Mouse (Mus musculus) spleen, postnatal 0 days (tissue): ENCODE measurements around the gene Spaca1. TPM values are rescaled to one million over a fixed set of nuclear protein-coding genes. Genes with fewer than 3 reads are reported as not detected.

ENCODE experiments used
- polyA plus RNA-seq: library from polyadenylated mRNA; unstranded; fragments of >200 nt; fragmentation: Nextera tagmentation; extraction: Ambion mirVana; gene quantifications from 2 replicates; pipeline ENCODE4 v1.2.1, GENCODE M21; 2015

The Spaca1 gene
- 0.42 and 0.59 TPM in 2 replicates for polyA plus RNA-seq

GRCm38 (mm10) chr4:34049571-34050255 lies at the start of gene Spaca1:
Gene Spaca1 (minus strand): TSS chr4:34050191.

Other genes with a start within 250 kb of the Spaca1 start
- gene Cnr1, start 125.6 kb downstream of the Spaca1 start, polyA plus RNA-seq, result 0.35 and 0.52 TPM in 2 replicates